Mouse (Mus musculus): ENCODE measurements around the gene Tex19.2. TPM values are rescaled to one million over a fixed set of nuclear protein-coding genes. Genes with fewer than 3 reads are reported as not detected.

Gene Tex19.2
- total and polyA plus RNA-seq, 3 experiments: 0.64 to 2.4 (median 1.4) TPM

DNA sequence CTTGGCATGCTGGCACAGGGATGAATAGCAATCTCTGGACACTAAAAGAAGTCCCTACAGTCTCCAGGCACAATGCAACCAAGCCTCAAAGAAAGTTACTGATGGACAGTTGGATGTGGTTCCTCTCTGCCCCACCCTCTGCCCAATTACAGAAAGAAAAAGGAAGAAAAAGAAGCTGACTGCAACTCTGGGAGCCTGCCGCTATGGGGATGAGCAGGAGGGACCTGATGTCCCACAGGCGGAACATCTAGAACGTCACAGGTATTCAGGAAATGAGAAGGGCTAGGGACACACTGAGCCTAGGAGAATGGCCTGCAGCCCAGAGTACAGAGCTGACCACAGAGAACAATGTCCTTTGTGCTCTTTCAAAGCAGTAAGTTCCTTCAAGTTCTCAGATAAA lies 36.2 kb downstream of the Tex19.2 start:
- H3K27ac ChIP-seq (ENCODE audit: insufficient read depth, low read depth): no peak overlapping the region
- peaks cover 6 to 28% of the 10 kb centered on the region in 2 experiments for H3K4me1 ChIP-seq (ENCODE audit: control insufficient read depth in 1 of 2, insufficient read depth in 2 of 2)
- no peak overlapping the region for H3K4me3 ChIP-seq (replicated peaks in 1 of 3; ENCODE audit: low read depth in 2 of 3, low read length in 2 of 3, poor library complexity in 1 of 3)
- DNase-seq (ENCODE audit: extremely low read depth): peak; percentile 9
- no peak overlapping the region for H3K9ac ChIP-seq (ENCODE audit: insufficient read depth, low read depth)
- peak overlapping the region; percentile 80 for H3K4me2 ChIP-seq (ENCODE audit: insufficient read depth, low read depth, poor library complexity, severe bottlenecking)
- no peak for TF ChIP-seq CHD2 (IDR thresholded peaks at IDR 0.05; ENCODE audit: low read length)
- no peak for TF ChIP-seq ZKSCAN1 (IDR thresholded peaks at IDR 0.05; ENCODE audit: borderline replicate concordance, low read depth, low read length)
- H3K9me3 ChIP-seq (replicated peaks; ENCODE audit: low read length): no peaks in the 10 kb centered on the region
- peaks cover 2% of the 10 kb centered on the region for H3K27me3 ChIP-seq (replicated peaks)
- in situ Hi-C loops (cut with MboI; ENCODE audit: low pct_ligation_motif_present, low pct_unique_long_range_greater_than_20kb, low sequenced_read_pairs): loop anchor here (5.0 kb wide), 1 partner anchor 40 kb away; no protein-coding TSS in a partner anchor
- no peaks in the 10 kb centered on the region for H3K79me2 ChIP-seq (replicated peaks; ENCODE audit: control insufficient read depth, extremely low read depth, insufficient read depth, poor library complexity, severe bottlenecking)
- dilution Hi-C loops (cut with MboI; ENCODE audit: extremely low pct_ligation_motif_present, extremely low pct_unique_long_range_greater_than_20kb, low sequenced_read_pairs): no loop called here
- no peaks in the 10 kb centered on the region for H3K36me3 ChIP-seq (replicated peaks in 1 of 2; ENCODE audit: control insufficient read depth in 1 of 2, insufficient read depth in 1 of 2, low read length in 1 of 2)

- Histone ChIP-seq H3K4me1 (ENCODE audit: control insufficient read depth in 1 of 2, insufficient read depth in 2 of 2) (peaks cover 6 to 25% of the 10 kb centered on the region in 2 experiments), H3K36me3 (replicated peaks in 1 of 2; ENCODE audit: control insufficient read depth in 1 of 2, insufficient read depth in 1 of 2, low read length in 1 of 2) (no peaks in the 10 kb centered on the region), H3K79me2 (replicated peaks; ENCODE audit: control insufficient read depth, extremely low read depth, insufficient read depth, poor library complexity, severe bottlenecking) (no peaks in the 10 kb centered on the region), H3K27me3 (replicated peaks) (peaks cover 5% of the 10 kb centered on the region), H3K4me2 (ENCODE audit: insufficient read depth, low read depth, poor library complexity, severe bottlenecking) (no peak within 1 kb of the TSS), H3K4me3 (replicated peaks in 1 of 3; ENCODE audit: low read depth in 2 of 3, low read length in 2 of 3, poor library complexity in 1 of 3) (no peak within 1 kb of the TSS), H3K27ac (ENCODE audit: insufficient read depth, low read depth) (no peak within 1 kb of the TSS), H3K9me3 (replicated peaks; ENCODE audit: low read length) (no peaks in the 10 kb centered on the region), H3K9ac (ENCODE audit: insufficient read depth, low read depth) (no peak within 1 kb of the TSS)
- DNase-seq (ENCODE audit: extremely low read depth): no peak
- in situ Hi-C loops (cut with MboI; ENCODE audit: low pct_ligation_motif_present, low pct_unique_long_range_greater_than_20kb, low sequenced_read_pairs) (loop anchor here (5.0 kb wide), 1 partner anchor 41 kb away; no protein-coding TSS in a partner anchor), dilution Hi-C loops (cut with MboI; ENCODE audit: extremely low pct_ligation_motif_present, extremely low pct_unique_long_range_greater_than_20kb, low sequenced_read_pairs) (no loop called here)
- TF ChIP-seq MAX (IDR thresholded peaks at IDR 0.05; ENCODE audit: low read length) (no peak), CHD1 (IDR thresholded peaks at IDR 0.05; ENCODE audit: low read depth, low read length) (no peak), ZC3H11A (IDR thresholded peaks at IDR 0.05; ENCODE audit: low read depth, low read length) (no peak), IRF4 (IDR thresholded peaks at IDR 0.05; ENCODE audit: low read depth, low read length) (no peak), UBTF (IDR thresholded peaks at IDR 0.05; ENCODE audit: low read depth, low read length) (no peak), POLR2AphosphoS2 (IDR thresholded peaks at IDR 0.05; ENCODE audit: low read depth, low read length) (no peak), HCFC1 (IDR thresholded peaks at IDR 0.05; ENCODE audit: low read depth, low read length) (no peak), USF1 (IDR thresholded peaks at IDR 0.05; ENCODE audit: low read depth, low read length) (no peak), JUN (IDR thresholded peaks at IDR 0.05; ENCODE audit: insufficient read depth, low read depth, low read length) (no peak), ZKSCAN1 (IDR thresholded peaks at IDR 0.05; ENCODE audit: borderline replicate concordance, low read depth, low read length) (no peak), CTCF (conservative IDR thresholded peaks at IDR 0.05 in 1 of 2, IDR thresholded peaks at IDR 0.05 in 1 of 2; ENCODE audit: low read depth in 2 of 2, low read length in 2 of 2) (no peak)
These were observed 37.4 kb downstream of the Tex19.2 start, which contains the start of gene Sectm1a for GRCm38 (mm10) chr11:121081120-121081519. Gene Sectm1a (minus strand): TSS chr11:121081220.

- TF ChIP-seq UBTF (IDR thresholded peaks at IDR 0.05; ENCODE audit: low read depth, low read length) (no peak), MAZ (IDR thresholded peaks at IDR 0.05; ENCODE audit: low read depth, low read length) (no peak), TCF12 (IDR thresholded peaks at IDR 0.05; ENCODE audit: low read depth, low read length) (no peak), GABPA (IDR thresholded peaks at IDR 0.05; ENCODE audit: insufficient replicate concordance, low read depth, low read length) (no peak), IRF4 (IDR thresholded peaks at IDR 0.05; ENCODE audit: low read depth, low read length) (no peak), POLR2A (IDR thresholded peaks at IDR 0.05; ENCODE audit: low read depth, low read length) (no peak), JUND (conservative IDR thresholded peaks at IDR 0.05; ENCODE audit: low read depth, low read length) (no peak), E2F4 (IDR thresholded peaks at IDR 0.05; ENCODE audit: insufficient replicate concordance, low read depth, low read length) (no peak), SMC3 (IDR thresholded peaks at IDR 0.05; ENCODE audit: low read depth, low read length) (no peak), NRF1 (IDR thresholded peaks at IDR 0.05; ENCODE audit: low read depth, low read length) (no peak), POLR2AphosphoS2 (IDR thresholded peaks at IDR 0.05; ENCODE audit: low read depth, low read length) (no peak), PAX5 (IDR thresholded peaks at IDR 0.05; ENCODE audit: low read length) (no peak), MAFK (IDR thresholded peaks at IDR 0.05; ENCODE audit: insufficient replicate concordance, low read length) (no peak)
- Histone ChIP-seq H3K27ac (ENCODE audit: insufficient read depth, low read depth) (no peak overlapping the region), H3K9ac (ENCODE audit: insufficient read depth, low read depth) (no peak overlapping the region), H3K9me3 (replicated peaks; ENCODE audit: low read length) (no peaks in the 10 kb centered on the region), H3K36me3 (replicated peaks in 1 of 2; ENCODE audit: control insufficient read depth in 1 of 2, insufficient read depth in 1 of 2, low read length in 1 of 2) (no peaks in the 10 kb centered on the region), H3K4me1 (ENCODE audit: control insufficient read depth in 1 of 2, insufficient read depth in 2 of 2) (peaks cover 6 to 23% of the 10 kb centered on the region in 2 experiments), H3K79me2 (replicated peaks; ENCODE audit: control insufficient read depth, extremely low read depth, insufficient read depth, poor library complexity, severe bottlenecking) (no peaks in the 10 kb centered on the region), H3K4me3 (replicated peaks in 1 of 3; ENCODE audit: low read depth in 2 of 3, low read length in 2 of 3, poor library complexity in 1 of 3) (no peak overlapping the region), H3K27me3 (replicated peaks) (peaks cover 5% of the 10 kb centered on the region), H3K4me2 (ENCODE audit: insufficient read depth, low read depth, poor library complexity, severe bottlenecking) (no peak overlapping the region)
- in situ Hi-C loops (cut with MboI; ENCODE audit: low pct_ligation_motif_present, low pct_unique_long_range_greater_than_20kb, low sequenced_read_pairs): loop anchor here (5.0 kb wide), 1 partner anchor 42 kb away; no protein-coding TSS in a partner anchor
- dilution Hi-C loops (cut with MboI; ENCODE audit: extremely low pct_ligation_motif_present, extremely low pct_unique_long_range_greater_than_20kb, low sequenced_read_pairs): no loop called here
- DNase-seq (ENCODE audit: extremely low read depth): no peak
These were observed 38.1 kb downstream of the Tex19.2 start for GRCm38 (mm10) chr11:121080330-121080729.

All from CH12.LX (cell line).